Mouse (Mus musculus) kidney, adult 2 months (tissue): Measurements from ENCODE around the gene Gpd2.

ENCODE experiments used
- CTCF ChIP-seq: fragments of 200-500 bp; conservative IDR thresholded peaks from 2 replicates; pipeline ENCODE4 v1.5.1; 2011; ENCODE audit warnings: low read depth, mild to moderate bottlenecking, control low read depth, low read length, moderate library complexity, mixed read lengths; ENCODE audit not compliant: insufficient read depth, insufficient read length
- POLR2A ChIP-seq: fragments of 200-500 bp; IDR thresholded peaks from one replicate; pipeline ENCODE4 v1.6.1; 2011; ENCODE audit warnings: low read depth, low read length, control low read depth

- TF ChIP-seq POLR2A (no peak), CTCF (no peak)
These were observed 93.4 kb downstream of the Gpd2 start for GRCm38 (mm10) chr2:57330812-57331211.
